Mouse (Mus musculus) splenic B cell, adult 2 months (primary cell): ENCODE data around the gene Rab22a.
"Not testable (repeated sequence)": the region's sequence is repeated elsewhere in the genome, so short reads cannot be mapped to it uniquely, and the experiment has no call there.

Experiments
- DNase-seq: peaks from one replicate; pipeline ENCODE4 v3.0.0-alpha.2; 2011; ENCODE audit warnings: low read depth, low spot score
- H3K27me3 ChIP-seq: 2 replicates; pipeline ENCODE4 v1.6.1; 2012; ENCODE audit warnings: mild to moderate bottlenecking, low read length, moderate library complexity, mixed read lengths; ENCODE audit not compliant: control insufficient read depth, poor library complexity, insufficient read depth, severe bottlenecking
- H3K36me3 ChIP-seq: 2 replicates; pipeline ENCODE4 v1.6.1; 2012; ENCODE audit warnings: mild to moderate bottlenecking, low read length, moderate library complexity, mixed read lengths; ENCODE audit not compliant: control insufficient read depth, poor library complexity, insufficient read depth, severe bottlenecking

Gene Rab22a

GRCm38 (mm10) chr2:173659057-173659925 lies at the start of gene Rab22a:
Rab22a (plus strand) TSS chr2:173659760.
- peak; percentile 99 for DNase-seq
- Histone ChIP-seq H3K27me3 (no peaks in the 10 kb centered on the region), H3K36me3 (no peaks in the 10 kb centered on the region)

- peaks cover 3% of the 10 kb centered on the region; the same call in 1 of the 2 replicates for H3K36me3 ChIP-seq
- no peak for DNase-seq
- H3K27me3 ChIP-seq: no peaks in the 10 kb centered on the region
These were observed 44.0 kb upstream of the Rab22a start for GRCm38 (mm10) chr2:173615378-173616081.

- no peak for DNase-seq
- H3K27me3 ChIP-seq: no peaks in the 10 kb centered on the region
- H3K36me3 ChIP-seq: peaks cover 3% of the 10 kb centered on the region; the same call in 1 of the 2 replicates
These were observed 43.4 kb upstream of the Rab22a start for GRCm38 (mm10) chr2:173616156-173616555.

- peaks cover 3% of the 10 kb centered on the region; the same call in 1 of the 2 replicates for H3K36me3 ChIP-seq
- H3K27me3 ChIP-seq: no peaks in the 10 kb centered on the region
- no peak for DNase-seq
These were observed 40.4 kb upstream of the Rab22a start for GRCm38 (mm10) chr2:173619132-173619531.

- H3K36me3 ChIP-seq: no peaks in the 10 kb centered on the region
- peak; percentile 18 for DNase-seq
- no peaks in the 10 kb centered on the region for H3K27me3 ChIP-seq
These were observed 38.9 kb upstream of the Rab22a start for GRCm38 (mm10) chr2:173620645-173621044.

DNA sequence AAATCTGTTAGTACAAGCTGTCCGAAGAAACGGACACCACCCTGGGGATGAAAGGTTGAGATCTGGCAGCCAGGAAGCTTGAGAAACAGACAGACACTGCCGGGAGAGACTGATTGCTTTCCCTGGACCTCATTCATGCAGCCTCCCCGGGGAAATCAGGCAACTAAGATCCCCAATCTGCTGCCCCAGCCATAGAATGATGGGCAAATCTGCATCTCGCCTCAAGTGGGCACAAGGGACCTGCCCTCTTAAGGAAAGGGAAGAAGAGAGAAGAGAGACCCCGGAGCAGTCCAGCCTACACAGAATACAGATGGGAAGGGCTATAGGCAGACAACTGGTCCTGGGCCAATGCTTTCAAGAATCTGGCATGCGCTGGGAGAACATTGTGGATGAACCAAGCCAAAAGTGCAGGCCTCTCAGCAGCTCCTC lies 37.4 kb upstream of the Rab22a start:
- no peaks in the 10 kb centered on the region for H3K36me3 ChIP-seq
- DNase-seq: no peak

GRCm38 (mm10) chr2:173624667-173625066 lies 34.9 kb upstream of the Rab22a start:
- no peaks in the 10 kb centered on the region for H3K27me3 ChIP-seq
- no peaks in the 10 kb centered on the region for H3K36me3 ChIP-seq
- DNase-seq: no peak

More for the DNA sequence above, 37.4 kb upstream of the Rab22a start:
- H3K27me3 ChIP-seq: no peaks in the 10 kb centered on the region

DNA sequence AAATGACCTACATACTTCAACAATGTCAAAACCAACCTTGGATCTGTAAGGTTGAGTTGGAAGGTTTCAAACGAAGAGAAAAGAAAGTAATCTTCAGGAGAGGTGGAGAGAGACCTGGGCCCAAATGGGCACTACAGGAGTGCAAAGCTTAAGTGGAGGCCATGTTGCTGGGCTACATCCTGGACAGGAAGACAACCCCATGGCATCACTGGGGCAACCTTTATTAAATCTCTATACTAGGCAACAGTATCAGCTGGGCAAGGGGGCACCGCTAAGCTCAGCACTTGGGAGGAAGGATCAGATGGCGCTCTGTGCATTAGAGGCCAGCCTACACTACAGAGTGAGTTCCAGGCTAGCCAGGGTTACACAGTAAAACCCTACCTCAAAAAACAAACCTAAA lies 33.8 kb upstream of the Rab22a start:
- H3K27me3 ChIP-seq: no peaks in the 10 kb centered on the region
- DNase-seq: no peak
- no peaks in the 10 kb centered on the region for H3K36me3 ChIP-seq

GRCm38 (mm10) chr2:173634106-173634505 lies 25.5 kb upstream of the Rab22a start:
- H3K27me3 ChIP-seq, H3K36me3 ChIP-seq, DNase-seq: not testable (repeated sequence)

GRCm38 (mm10) chr2:173641370-173641769 lies 18.2 kb upstream of the Rab22a start:
- no peaks in the 10 kb centered on the region for H3K27me3 ChIP-seq
- no peak for DNase-seq
- H3K36me3 ChIP-seq: no peaks in the 10 kb centered on the region

DNA sequence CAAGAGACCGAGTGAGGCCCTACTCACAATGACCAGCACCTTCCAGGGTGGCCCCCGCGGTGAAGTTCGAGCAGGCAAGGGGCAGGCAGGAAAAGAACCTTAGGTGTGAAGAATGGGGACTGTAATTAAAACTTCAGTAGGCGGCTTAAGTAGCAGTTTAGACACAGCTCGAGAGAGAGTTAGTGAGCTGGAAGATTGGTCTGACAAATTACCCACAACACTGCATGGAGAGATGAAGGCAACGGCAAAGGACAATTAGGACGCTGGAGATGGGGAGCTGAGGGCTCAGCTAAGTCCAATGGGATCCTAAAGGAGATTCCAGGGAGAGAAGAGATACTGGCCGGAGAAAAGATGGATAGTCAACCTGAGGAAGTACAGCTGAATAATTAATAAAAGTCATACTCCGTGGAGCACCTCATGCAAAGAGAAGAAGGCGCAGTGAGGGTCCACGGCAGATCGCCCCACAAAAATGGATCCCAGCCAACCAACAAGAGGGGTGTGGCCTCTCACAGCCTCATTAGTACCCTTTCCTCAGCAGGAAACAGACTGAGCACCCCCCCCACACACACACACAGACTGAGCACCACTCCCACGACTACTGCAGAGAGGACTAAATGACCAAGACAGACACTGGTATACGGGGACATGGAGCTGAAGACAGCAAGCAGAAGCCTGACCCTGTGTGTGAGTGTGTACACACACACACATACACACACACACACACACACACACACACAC lies 17.1 kb upstream of the Rab22a start:
- no peak for DNase-seq

DNA sequence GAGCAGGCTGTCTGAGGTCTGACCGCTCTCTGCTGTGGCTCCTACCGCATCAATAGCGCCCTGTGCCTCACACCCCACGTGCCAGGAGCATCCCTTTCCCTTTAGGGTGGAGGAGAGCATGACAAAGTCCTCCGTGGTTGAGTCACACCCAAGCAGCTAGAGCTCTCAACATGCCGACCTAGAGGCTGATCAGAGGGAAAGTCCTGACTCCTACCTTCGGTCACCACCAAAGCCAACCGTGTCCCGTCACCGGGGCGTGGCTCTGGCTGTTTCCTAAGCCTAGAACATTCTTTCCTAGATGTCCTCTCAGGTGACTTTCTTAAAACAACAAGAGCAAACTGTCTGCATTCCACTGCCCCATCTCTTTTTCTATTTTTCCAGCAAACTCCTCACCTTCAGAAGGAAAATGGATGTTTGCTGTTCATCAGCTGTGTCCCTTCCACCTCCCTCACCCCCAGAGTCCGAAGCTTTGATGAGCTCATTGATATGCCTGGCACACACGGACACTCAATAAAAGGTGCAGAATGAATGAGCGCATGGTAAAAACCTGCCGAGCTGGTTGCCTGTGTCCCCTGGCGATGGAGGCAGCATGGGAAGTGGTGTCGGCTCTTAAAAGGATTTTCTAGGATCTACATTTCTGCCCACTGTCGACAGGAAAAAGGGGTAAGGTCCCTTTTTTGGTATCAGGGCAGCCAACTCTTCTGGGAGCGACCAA lies 12.2 kb upstream of the Rab22a start:
- H3K27me3 ChIP-seq: no peaks in the 10 kb centered on the region
- H3K36me3 ChIP-seq: no peaks in the 10 kb centered on the region
- DNase-seq: no peak

More for the DNA sequence above, 17.1 kb upstream of the Rab22a start:
- Histone ChIP-seq H3K36me3 (no peaks in the 10 kb centered on the region), H3K27me3 (no peaks in the 10 kb centered on the region)

DNA sequence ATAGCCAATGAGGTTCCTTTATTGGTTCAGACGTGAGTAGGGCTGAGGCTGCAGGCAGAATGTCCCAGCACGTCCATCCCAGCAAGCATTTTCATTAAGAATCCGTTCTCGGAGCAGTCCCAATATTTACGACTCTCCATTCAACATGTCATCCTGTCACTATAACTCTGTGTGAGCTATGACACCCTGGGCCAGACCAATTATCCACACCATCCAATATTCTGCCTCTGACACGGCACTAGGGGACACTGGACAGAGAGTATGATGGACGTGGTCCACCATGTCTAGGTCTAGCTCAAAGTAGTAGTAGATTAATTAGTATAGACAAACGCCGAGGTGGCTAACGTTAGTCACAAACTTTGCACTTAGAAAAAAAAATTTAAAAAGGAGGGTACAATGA lies 9.8 kb upstream of the Rab22a start:
- H3K27me3 ChIP-seq: no peaks in the 10 kb centered on the region
- no peak for DNase-seq
- H3K36me3 ChIP-seq: no peaks in the 10 kb centered on the region

DNA sequence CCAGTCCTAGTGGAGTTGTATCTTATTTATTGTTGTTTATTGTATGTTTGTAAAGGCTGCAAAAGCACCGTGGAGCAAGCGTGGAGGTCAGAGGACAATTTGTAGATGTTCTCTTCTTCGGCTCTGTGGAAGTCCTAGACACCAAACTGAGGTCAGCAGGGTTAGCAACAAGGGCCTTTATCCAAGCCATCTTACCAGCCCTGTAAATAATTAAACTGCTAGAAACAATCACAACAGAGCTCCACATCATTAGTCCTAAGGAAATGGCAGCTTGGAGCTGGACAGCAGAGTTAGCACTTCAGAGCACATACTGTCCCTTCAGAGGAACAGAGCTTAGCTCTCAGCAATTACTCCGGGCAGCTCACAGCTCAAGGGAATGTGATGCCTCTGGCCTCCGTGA lies 6.0 kb upstream of the Rab22a start:
- no peaks in the 10 kb centered on the region for H3K27me3 ChIP-seq
- DNase-seq: no peak
- H3K36me3 ChIP-seq: no peaks in the 10 kb centered on the region
